Mouse (Mus musculus) MEL-GATA-1-ER (cell line): ENCODE data around the gene March10.

Experiments
- DNase-seq: peaks from one replicate; pipeline ENCODE4 v3.0.0-alpha.2; 2012; ENCODE audit warnings: low read depth; ENCODE audit errors: extremely low read depth

March10 gene

GRCm38 (mm10) chr11:105456497-105456907, at the start of gene March10:
TSS of gene March10 (minus strand) at chr11:105456735.
- DNase-seq = no peak

DNA sequence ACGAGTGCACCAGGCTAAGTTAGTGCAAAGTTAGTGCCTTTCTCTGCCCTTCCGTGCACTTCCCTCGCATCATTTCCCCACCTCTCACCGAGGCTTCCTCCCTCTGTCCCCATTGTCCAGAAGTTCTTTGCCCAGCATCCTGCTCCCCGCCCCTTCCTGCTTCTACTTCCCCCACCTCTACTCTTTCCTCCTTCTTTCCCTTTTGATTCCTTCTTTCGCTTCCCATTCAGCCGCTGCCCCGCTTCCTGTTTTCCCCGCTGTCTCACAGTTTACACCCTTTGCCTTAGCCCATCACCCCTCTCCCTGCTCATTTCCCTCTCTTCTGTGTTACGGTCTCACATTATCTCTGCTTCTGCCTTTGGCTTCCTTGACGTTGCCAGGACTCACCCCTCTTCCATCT, 49.8 kb upstream of the March10 start:
- no peak for DNase-seq

GRCm38 (mm10) chr11:105505038-105505437, 48.5 kb upstream of the March10 start:
- no peak for DNase-seq

DNA sequence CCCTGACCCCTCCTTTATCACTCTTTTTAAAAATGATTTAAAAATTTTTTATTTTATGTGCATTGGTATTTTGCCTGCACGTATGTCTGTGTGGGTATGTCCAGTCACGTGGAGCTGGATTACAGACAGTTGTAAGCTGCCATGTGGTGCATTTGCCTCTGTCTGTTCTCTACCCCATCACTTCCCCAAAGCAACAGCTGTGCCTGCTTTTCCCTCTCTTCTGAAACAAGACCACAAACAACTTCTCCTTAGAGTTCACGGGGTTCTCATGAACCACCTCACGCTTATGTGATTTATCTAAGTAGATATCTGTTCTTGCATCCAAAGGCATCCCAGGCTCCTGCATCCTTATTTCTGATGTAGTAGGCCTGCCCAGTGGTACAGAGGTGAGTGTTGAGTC, 45.8 kb upstream of the March10 start:
- DNase-seq = no peak

GRCm38 (mm10) chr11:105497505-105497904, 41.0 kb upstream of the March10 start:
- DNase-seq = no peak

DNA sequence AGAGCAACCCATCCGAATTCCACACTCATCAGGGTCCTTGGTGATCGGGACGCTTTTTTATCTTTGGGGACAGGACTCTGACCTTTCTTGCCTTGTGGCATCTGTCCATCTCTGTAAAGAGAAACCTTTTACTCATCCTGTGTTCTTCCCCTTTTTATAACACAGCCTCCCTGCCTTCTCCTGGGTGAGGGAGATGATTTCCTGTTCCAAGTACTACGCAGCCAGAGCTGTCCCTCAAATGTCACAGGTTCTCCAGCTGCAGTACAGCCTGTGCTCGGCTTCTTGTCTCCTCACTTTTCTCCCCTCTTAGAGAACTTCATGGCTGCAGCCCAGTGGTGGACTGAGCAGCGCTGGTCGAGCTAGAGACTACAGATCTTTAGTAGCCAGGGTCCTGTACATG, 40.1 kb upstream of the March10 start:
- no peak for DNase-seq

- no peak for DNase-seq
Measured at GRCm38 (mm10) chr11:105495591-105496270, 39.2 kb upstream of the March10 start.

- no peak for DNase-seq
Measured at GRCm38 (mm10) chr11:105494786-105495369, 38.3 kb upstream of the March10 start.

- no peak for DNase-seq
Measured at GRCm38 (mm10) chr11:105492392-105492791, 35.9 kb upstream of the March10 start.

- no peak for DNase-seq
Measured at GRCm38 (mm10) chr11:105490971-105491370, 34.4 kb upstream of the March10 start.

DNA sequence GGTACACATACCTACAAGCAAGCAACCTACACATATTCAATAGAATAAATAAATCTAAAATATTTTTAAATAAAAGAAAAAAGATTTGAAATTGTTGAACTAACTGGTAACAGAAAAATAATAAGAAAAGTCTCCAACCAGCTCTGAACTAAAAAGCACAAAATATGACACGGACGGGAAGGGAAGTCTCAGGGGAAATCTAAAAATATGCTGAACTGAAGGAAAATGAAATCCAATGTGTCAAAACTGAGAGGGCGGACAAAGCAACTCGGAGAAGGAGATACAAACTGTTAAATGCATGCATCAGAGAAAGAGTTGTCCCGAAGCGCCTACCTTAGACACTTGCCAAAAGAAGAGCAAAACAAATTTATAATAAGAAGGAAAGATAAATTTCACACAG, 28.9 kb upstream of the March10 start:
- DNase-seq = no peak

- DNase-seq = no peak
Measured at GRCm38 (mm10) chr11:105484993-105485392, 28.5 kb upstream of the March10 start.

DNA sequence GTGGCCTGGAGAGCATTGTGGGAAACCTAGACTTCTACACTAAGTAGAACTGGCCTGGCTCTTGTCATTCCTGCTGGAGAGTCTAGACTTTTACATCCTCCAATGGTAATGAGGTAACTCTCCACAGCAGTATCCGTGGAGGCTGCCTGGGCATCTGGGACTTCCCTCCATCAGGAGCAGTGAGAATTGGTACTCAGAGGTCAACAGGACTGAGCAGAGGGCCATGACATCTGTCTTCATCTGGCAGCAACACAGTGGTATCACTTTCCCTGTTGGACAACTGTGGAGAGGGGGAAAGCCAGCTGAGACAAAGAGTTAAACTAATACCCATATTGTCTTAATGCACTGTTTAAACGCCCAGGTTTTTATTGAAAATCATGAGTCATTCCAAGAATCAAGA, 26.2 kb upstream of the March10 start:
- DNase-seq = no peak

GRCm38 (mm10) chr11:105474746-105475145, 18.2 kb upstream of the March10 start:
- no peak for DNase-seq

DNA sequence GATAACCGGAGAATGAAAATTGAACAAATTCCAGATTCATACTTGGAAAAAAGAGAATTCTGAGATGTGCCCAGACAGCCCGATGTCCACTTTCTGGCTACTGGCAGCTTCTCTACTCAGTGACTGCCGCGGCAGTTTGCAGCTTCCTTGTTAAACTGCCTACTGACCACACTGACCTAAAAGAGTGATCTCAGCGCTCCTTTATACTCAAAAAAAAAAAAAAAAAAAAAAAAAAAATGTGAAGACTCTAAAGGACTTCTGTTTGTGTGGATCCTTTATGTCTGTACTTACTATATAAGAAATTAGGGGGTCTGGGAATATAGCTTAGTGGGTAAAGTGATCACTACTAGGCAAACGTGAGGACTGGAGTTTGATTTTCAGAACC, 17.8 kb upstream of the March10 start:
- DNase-seq = no peak

DNA sequence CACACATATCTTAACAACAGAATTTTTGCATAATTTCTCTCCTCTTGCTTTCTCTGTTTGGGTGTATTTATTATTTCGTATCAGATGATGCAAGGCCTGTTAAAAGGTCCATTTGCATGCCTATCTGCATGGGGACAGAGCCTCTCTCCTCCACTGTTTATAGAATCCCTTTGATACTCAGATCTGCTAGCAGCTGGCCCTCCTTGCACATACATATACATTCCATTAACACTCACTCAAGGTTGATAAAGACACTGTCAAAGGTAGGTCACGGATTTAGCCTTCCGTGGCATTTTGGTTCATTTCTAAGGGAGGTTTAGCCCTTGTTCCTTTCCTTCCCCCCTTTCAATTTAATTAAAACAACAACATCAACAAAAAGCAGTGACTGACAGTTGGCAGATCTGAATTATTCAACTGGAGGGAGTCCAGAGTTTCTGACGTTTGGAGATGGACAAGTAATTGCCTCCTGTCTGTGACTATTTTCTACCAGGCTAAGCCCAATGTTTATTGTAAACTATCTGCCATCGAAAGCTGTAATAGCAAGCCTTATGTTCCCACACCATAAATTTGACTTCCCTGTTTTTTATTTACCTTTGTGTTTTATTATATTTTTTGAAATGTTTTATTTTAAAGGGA, 17.3 kb upstream of the March10 start:
- DNase-seq = no peak

GRCm38 (mm10) chr11:105472610-105473009, 16.1 kb upstream of the March10 start:
- DNase-seq = no peak

DNA sequence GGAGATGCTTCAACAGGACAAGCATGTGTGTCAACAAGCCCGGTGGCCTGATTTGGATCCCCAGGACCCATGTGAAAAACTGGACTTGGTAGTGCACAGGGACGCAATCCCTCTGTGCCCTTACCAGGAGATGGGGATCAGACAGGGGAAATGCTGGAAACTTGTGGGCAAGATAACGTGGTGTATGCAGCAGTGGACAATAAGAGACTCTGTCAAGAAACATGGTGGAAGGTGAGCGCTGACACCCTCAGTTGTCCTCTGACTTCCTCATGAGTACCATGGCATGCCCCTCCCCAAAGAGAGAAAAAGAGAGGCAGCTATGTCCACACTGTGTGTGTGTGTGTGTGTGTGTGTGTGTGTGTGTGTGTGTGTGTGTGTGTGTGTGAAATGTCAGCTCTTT, 14.4 kb upstream of the March10 start:
- DNase-seq = no peak

GRCm38 (mm10) chr11:105469561-105469960, 13.0 kb upstream of the March10 start:
- no peak for DNase-seq

GRCm38 (mm10) chr11:105469091-105469507, 12.6 kb upstream of the March10 start:
- DNase-seq = no peak

DNA sequence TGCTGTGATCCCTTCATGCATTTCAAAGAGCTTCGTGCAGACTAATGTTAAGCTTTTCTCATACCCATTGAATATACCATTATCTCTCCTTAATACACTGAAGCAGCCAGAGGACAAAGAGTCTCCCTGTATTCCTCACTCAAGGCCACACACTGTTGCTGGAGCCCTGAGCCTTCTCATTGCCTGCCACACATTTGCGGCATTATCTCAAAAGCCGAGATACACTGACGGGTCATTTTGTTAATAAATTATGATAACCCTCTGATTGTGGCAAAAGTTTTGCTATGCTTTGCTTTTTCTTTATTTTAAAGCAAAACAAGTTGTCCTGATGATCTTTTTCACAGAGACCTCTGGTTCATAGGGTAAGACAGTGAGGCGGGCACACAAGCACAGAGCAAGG, 11.9 kb upstream of the March10 start:
- no peak for DNase-seq

GRCm38 (mm10) chr11:105467816-105468215, 11.3 kb upstream of the March10 start:
- DNase-seq = no peak

GRCm38 (mm10) chr11:105467266-105467665, 10.7 kb upstream of the March10 start:
- no peak for DNase-seq
